Mouse (Mus musculus) midbrain, embryonic 14.5 days (tissue): ENCODE measurements around the gene Abhd5. TPM values are rescaled to one million over a fixed set of nuclear protein-coding genes. Genes with fewer than 3 reads are reported as not detected.

Experiments
- ATAC-seq: fragments of 200-750 bp; cut with Nextera tagmentation; 2 replicates; pipeline ENCODE4 v1.8.0; 2017; ENCODE audit warnings: moderate number of reproducible peaks, moderate library complexity; ENCODE audit not compliant: low FRiP score, low TSS enrichment
- DNase-seq: peaks from one replicate; pipeline ENCODE4 v3.0.0-alpha.2; 2015
- H3K27ac ChIP-seq: fragments of 300-500 bp; sonication (generic); replicated peaks from 2 replicates; pipeline ENCODE4 v1.5.1; 2014; ENCODE audit warnings: mild to moderate bottlenecking, low read depth, low read length, moderate library complexity
- H3K27me3 ChIP-seq: fragments of 300-500 bp; sonication (generic); 2 replicates; pipeline ENCODE4 v1.6.1; 2014; ENCODE audit warnings: low read length, control low read depth, mixed read lengths; ENCODE audit not compliant: control insufficient read depth, insufficient read depth
- H3K36me3 ChIP-seq: fragments of 300-500 bp; sonication (generic); 2 replicates; pipeline ENCODE4 v1.6.1; 2014; ENCODE audit warnings: low read length, control low read depth; ENCODE audit not compliant: control insufficient read depth, insufficient read depth
- H3K4me1 ChIP-seq: fragments of 300-500 bp; sonication (generic); 2 replicates; pipeline ENCODE4 v1.6.1; 2014; ENCODE audit warnings: mild to moderate bottlenecking, antibody characterized with exemption, low read length, control low read depth; ENCODE audit not compliant: control insufficient read depth, insufficient read depth
- H3K4me2 ChIP-seq: fragments of 300-500 bp; sonication (generic); 2 replicates; pipeline ENCODE4 v1.6.1; 2014; ENCODE audit warnings: mild to moderate bottlenecking, low read length, moderate library complexity
- H3K4me3 ChIP-seq: fragments of 300-500 bp; sonication (generic); replicated peaks from 2 replicates; pipeline ENCODE4 v1.5.1; 2014; ENCODE audit warnings: low read depth, low read length
- H3K9ac ChIP-seq: fragments of 300-500 bp; sonication (generic); replicated peaks from 2 replicates; pipeline ENCODE4 v1.6.1; 2014; ENCODE audit warnings: mild to moderate bottlenecking, low read length, moderate library complexity
- H3K9me3 ChIP-seq: fragments of 300-500 bp; sonication (generic); 2 replicates; pipeline ENCODE4 v1.6.1; 2016; ENCODE audit warnings: low read length, control low read depth, mixed read lengths; ENCODE audit not compliant: control insufficient read depth
- WGBS: fragments of 180-500 bp; shearing (Covaris S2); extraction: QIAGEN DNeasy Blood & Tissue Kit; methylation state at CpG from one replicate; pipeline ENCODE4 v1.1.7; 2014; 5-methylcytosine and 5-hydroxymethylcytosine counted together
- polyA plus RNA-seq: library from polyadenylated mRNA; unstranded; fragments of >200 nt; fragmentation: Nextera tagmentation; extraction: Ambion mirVana; gene quantifications from 2 replicates; pipeline ENCODE4 v1.2.1, GENCODE M21; 2014

The Abhd5 gene
- polyA plus RNA-seq, 1 experiment from 2014 or later = 28.0 TPM

DNA sequence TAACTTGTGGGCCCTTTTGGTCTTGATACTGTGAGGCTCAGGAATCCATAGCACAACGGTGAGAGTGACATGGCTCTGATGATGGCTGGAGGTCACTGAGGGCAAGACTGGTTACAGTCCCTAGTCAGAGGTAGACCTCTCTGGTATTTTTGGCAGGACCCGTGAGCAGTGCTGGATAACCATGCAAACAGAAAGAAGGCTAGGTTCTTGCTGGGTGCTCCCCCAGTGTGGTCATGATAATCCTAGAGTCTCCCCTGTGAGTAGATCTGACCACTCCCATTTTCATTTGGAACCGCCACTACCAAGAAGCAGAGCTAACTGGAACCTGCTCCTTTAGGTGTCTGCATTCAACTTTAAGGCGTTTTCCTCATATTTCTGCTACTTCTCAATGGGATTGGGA lies 1.5 kb downstream of the Abhd5 start:
- Histone ChIP-seq H3K9me3 (no peaks in the 10 kb centered on the region), H3K27me3 (no peaks in the 10 kb centered on the region), H3K36me3 (no peaks in the 10 kb centered on the region), H3K27ac (no peak overlapping the region), H3K4me1 (no peaks in the 10 kb centered on the region), H3K9ac (no peak overlapping the region), H3K4me3 (no peak overlapping the region), H3K4me2 (no peak overlapping the region)
- ATAC-seq (no peak), DNase-seq (no peak)
- 87% methylated on average over 4 of the region's 4 CpGs for WGBS

DNA sequence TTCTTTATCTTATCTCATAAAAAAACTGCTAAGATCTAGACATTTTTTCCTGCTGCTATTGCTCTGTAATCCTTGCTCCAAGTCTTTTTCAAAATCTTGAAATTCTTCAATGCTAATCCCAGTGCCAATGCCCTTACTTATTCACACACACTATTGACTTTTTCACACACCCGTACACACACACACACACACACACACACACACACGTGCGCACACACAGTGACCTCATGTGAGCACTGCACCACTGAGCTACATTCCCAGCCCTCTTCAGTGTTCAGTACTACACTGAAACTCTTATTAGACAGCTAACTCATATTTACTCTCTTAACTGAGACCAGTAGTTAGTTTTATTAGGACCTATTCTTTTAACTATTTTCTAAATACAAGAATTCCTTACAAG lies 2.8 kb downstream of the Abhd5 start:
- WGBS = 88% methylated on average over 3 of the region's 3 CpGs
- Histone ChIP-seq H3K4me3 (no peak overlapping the region), H3K27ac (no peak overlapping the region), H3K27me3 (no peaks in the 10 kb centered on the region), H3K9ac (no peak overlapping the region), H3K4me1 (no peaks in the 10 kb centered on the region), H3K9me3 (no peaks in the 10 kb centered on the region), H3K36me3 (no peaks in the 10 kb centered on the region), H3K4me2 (no peak overlapping the region)
- no peak for ATAC-seq
- DNase-seq = no peak

DNA sequence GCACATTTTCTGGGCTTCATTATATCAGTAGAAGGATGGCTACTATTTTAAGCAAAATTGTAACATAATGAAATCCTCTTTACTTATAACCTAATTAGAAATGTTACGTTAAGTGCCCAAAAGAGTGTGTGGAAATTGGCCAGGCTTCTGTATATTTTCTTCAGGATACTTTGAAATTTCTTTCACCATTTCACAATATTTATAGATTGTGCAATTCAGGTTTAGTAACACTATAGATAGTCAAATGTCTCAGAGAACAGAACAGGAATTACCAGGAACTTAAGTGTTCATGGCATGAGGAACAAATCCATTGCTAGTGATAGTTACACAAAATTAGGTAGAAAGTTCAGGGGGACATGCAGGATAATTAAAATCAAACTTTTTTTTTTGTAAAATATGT lies 5.7 kb downstream of the Abhd5 start:
- DNase-seq (no peak), ATAC-seq (no peak)
- Histone ChIP-seq H3K27ac (no peak overlapping the region), H3K36me3 (no peaks in the 10 kb centered on the region), H3K27me3 (no peaks in the 10 kb centered on the region), H3K4me2 (no peak overlapping the region), H3K9ac (no peak overlapping the region), H3K9me3 (no peaks in the 10 kb centered on the region), H3K4me1 (no peaks in the 10 kb centered on the region), H3K4me3 (no peak overlapping the region)
- WGBS = 93% methylated on average over 1 of the region's 1 CpGs

DNA sequence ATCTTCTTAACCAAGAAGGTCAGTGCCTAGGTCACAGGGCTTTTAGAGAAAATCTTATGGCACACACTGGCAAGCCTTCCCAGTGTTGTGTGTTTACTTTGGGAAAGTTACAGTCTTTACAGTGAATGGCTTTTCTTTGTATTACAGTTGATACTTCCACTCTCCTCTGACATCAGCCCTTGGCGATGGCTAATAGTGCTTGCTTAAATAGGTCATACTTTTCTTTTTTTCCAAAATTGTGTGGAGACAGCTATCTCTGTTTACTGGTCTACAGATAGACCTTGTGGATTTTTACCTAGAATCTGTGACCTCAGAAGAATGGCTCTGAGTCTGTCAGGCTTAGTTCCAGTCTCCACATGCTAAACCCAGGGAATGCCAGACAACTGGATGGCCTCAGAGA lies 6.2 kb downstream of the Abhd5 start:
- Histone ChIP-seq H3K9ac (no peak overlapping the region), H3K27me3 (no peaks in the 10 kb centered on the region), H3K9me3 (no peaks in the 10 kb centered on the region), H3K27ac (no peak overlapping the region), H3K4me1 (no peaks in the 10 kb centered on the region), H3K4me2 (no peak overlapping the region), H3K4me3 (no peak overlapping the region), H3K36me3 (no peaks in the 10 kb centered on the region)
- WGBS = 87% methylated on average over 1 of the region's 1 CpGs
- no peak for ATAC-seq
- no peak for DNase-seq

DNA sequence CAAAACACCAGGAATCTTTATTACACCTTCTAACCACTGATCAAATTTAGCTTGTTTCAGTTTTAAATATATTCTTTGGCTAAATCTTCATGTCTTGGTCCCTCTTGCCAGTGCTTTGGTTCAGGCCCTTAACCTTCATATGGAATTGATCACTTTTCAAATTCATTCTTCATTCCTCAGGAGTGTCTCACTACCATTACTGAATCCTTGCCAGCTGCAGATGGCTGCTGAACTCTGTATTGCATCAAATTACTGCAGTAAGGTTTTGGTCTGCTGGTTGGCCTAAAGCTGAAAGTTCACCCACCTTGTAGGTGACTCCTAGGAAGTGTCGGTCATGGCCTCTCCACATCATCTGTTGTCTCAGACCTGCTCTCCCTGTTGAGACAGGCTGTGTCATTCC lies 12.8 kb downstream of the Abhd5 start:
- no peaks in the 10 kb centered on the region for H3K9me3 ChIP-seq
- no peak overlapping the region for H3K4me2 ChIP-seq
- H3K4me3 ChIP-seq = no peak overlapping the region
- no peaks in the 10 kb centered on the region for H3K27me3 ChIP-seq
- ATAC-seq = no peak
- H3K36me3 ChIP-seq = no peaks in the 10 kb centered on the region
- 98% methylated on average over 1 of the region's 1 CpGs for WGBS
- H3K9ac ChIP-seq = no peak overlapping the region
- H3K4me1 ChIP-seq = no peaks in the 10 kb centered on the region
- no peak overlapping the region for H3K27ac ChIP-seq
- DNase-seq = no peak

DNA sequence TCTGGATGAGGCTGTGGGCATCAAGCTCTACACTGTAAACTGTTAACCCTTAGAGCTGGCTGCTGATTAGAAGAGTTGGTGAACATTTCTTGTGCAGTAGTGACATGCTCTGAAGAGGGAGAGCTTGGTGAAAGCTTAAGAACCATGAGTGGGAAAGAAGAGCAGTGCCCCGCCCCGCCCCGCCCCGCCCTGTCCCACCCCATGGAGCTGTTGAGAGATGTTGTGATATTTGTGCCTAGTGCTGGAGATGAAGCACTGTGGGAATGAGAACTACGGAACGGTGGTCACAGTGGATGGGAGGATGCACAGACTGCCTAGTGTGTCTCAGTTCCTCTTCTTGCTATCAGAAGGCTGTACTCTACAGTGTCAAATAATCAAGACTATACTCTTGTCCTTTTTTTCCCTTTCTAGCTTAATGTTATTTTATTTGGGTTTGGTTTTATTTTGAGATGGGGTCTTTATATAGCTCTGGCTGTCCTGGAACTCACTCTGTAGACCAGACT lies 18.9 kb downstream of the Abhd5 start:
- Histone ChIP-seq H3K4me1 (no peaks in the 10 kb centered on the region), H3K27me3 (no peaks in the 10 kb centered on the region), H3K4me3 (no peak overlapping the region), H3K9ac (no peak overlapping the region), H3K9me3 (no peaks in the 10 kb centered on the region), H3K4me2 (no peak overlapping the region), H3K36me3 (no peaks in the 10 kb centered on the region), H3K27ac (no peak overlapping the region)
- no peak for DNase-seq
- WGBS = 95% methylated on average over 6 of the region's 6 CpGs
- ATAC-seq = no peak

DNA sequence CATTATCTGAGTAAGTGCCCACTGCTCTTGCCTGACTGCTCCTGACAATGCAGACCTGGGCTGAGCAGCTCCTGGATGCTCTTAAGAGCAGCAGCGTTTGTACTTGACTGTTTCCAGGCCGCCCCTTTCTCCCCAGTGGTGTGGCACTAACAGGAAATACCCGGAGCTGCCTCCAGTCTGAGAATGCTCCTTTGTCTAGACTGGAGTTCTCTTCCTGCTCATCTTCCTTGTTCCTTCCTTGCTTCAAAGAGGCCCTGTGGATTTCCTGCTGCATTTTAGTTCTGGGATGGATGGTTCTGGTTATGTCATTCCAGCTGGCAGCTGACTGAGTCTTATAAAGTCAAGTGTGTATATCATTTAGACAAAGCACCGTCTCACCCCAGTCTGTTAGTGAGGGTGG lies 21.1 kb downstream of the Abhd5 start:
- H3K4me1 ChIP-seq = no peaks in the 10 kb centered on the region
- no peaks in the 10 kb centered on the region for H3K36me3 ChIP-seq
- no peak overlapping the region for H3K27ac ChIP-seq
- H3K9ac ChIP-seq = no peak overlapping the region
- DNase-seq (no peak), ATAC-seq (no peak)
- H3K27me3 ChIP-seq = no peaks in the 10 kb centered on the region
- H3K4me3 ChIP-seq = no peak overlapping the region
- no peak overlapping the region for H3K4me2 ChIP-seq
- no peaks in the 10 kb centered on the region for H3K9me3 ChIP-seq
- 68% methylated on average over 4 of the region's 4 CpGs for WGBS

DNA sequence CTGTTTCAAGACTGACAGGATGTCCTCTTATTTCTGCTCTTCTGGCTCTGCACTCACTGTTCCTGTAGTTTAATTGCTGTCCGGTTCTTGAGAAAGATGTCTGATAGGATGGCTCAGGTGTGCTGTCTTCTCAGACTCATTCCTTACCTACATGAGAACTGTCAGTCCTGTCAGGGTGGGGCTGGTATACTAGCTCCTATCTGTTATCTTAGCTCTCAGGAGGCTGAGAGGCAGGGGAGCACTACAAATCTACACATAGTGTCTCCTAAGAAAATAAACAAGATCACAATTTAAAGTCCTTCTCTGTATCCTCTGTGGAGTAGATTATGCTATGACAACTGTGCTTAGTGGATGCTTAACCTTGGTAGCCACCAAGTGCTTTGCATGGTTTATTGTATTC lies 21.6 kb downstream of the Abhd5 start:
- no peaks in the 10 kb centered on the region for H3K27me3 ChIP-seq
- no peaks in the 10 kb centered on the region for H3K4me1 ChIP-seq
- H3K4me3 ChIP-seq = no peak overlapping the region
- no peak overlapping the region for H3K9ac ChIP-seq
- ATAC-seq = no peak
- DNase-seq = no peak
- H3K4me2 ChIP-seq = no peak overlapping the region
- H3K9me3 ChIP-seq = no peaks in the 10 kb centered on the region
- WGBS = 97% methylated on average over 1 of the region's 1 CpGs
- peaks cover under 1% of the 10 kb centered on the region for H3K36me3 ChIP-seq
- H3K27ac ChIP-seq = no peak overlapping the region

DNA sequence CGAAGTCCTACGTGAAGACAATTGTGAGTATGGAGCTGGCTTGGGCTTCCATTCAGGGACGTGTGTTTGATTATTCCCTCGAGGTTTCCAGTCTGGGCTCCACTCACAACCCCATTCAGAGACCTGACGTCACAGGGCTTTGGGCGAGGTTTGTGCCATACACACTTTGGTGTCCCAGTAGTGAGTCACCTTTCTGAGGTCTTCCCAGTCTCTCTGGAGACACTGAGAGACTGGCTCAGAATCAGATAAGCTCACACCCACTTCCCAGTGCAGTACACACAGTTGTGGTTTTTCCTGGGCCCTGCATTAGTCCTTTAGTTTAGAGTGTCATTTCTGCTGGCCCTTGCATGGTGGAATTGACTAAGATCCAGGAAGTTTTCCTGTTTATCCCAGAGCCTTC lies 27.6 kb downstream of the Abhd5 start:
- no peak overlapping the region for H3K4me2 ChIP-seq
- DNase-seq = no peak
- H3K27me3 ChIP-seq = no peaks in the 10 kb centered on the region
- 0 out of 2 replicates have a peak, but pooled peaks cover 3% of the 10 kb centered on the region for H3K4me1 ChIP-seq
- no peaks in the 10 kb centered on the region for H3K9me3 ChIP-seq
- H3K27ac ChIP-seq = no peak overlapping the region
- H3K36me3 ChIP-seq = peaks cover 5% of the 10 kb centered on the region
- ATAC-seq = no peak
- no peak overlapping the region for H3K9ac ChIP-seq
- WGBS = 87% methylated on average over 6 of the region's 6 CpGs
- no peak overlapping the region for H3K4me3 ChIP-seq
